Mouse (Mus musculus) kidney, adult 10 weeks (tissue): ENCODE results near the gene Zar1l. TPM values are rescaled to one million over a fixed set of nuclear protein-coding genes. Genes with fewer than 3 reads are reported as not detected.

Source experiments
- polyA plus RNA-seq: library from polyadenylated mRNA; stranded (reverse); fragments of 350-450 nt; fragmentation: Illumina TruSeq; extraction: RNeasy Lipid Tissue Mini Kit (QIAGEN cat#74804); gene quantifications from one replicate; pipeline ENCODE4 v1.2.3, GENCODE M21; 2014; ENCODE audit warnings: low read depth, low replicate concordance

Zar1l gene
- polyA plus RNA-seq: not detected

DNA sequence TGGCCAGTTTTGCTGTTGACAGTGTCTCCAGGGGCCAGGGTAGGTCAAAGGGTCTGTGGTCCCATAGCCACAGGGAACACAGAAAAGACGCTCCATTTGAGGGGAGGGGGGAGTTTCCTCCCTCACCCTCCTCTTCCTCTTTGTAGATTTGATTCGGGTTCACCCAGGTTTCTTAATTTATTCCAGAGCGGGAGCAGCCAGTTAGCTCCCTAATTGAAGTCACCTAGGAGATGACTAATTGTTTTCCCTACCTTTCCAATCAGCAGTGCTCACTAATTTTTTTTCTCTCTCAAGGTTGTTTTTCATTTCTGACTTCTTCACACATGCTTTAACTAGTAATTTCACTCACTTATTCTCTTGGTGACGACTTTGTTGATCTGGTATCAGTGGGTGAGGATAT is at the start of gene Zar1l:
TSS of gene Zar1l (minus strand) at position 101 of the 400 bp plus-strand sequence.

DNA sequence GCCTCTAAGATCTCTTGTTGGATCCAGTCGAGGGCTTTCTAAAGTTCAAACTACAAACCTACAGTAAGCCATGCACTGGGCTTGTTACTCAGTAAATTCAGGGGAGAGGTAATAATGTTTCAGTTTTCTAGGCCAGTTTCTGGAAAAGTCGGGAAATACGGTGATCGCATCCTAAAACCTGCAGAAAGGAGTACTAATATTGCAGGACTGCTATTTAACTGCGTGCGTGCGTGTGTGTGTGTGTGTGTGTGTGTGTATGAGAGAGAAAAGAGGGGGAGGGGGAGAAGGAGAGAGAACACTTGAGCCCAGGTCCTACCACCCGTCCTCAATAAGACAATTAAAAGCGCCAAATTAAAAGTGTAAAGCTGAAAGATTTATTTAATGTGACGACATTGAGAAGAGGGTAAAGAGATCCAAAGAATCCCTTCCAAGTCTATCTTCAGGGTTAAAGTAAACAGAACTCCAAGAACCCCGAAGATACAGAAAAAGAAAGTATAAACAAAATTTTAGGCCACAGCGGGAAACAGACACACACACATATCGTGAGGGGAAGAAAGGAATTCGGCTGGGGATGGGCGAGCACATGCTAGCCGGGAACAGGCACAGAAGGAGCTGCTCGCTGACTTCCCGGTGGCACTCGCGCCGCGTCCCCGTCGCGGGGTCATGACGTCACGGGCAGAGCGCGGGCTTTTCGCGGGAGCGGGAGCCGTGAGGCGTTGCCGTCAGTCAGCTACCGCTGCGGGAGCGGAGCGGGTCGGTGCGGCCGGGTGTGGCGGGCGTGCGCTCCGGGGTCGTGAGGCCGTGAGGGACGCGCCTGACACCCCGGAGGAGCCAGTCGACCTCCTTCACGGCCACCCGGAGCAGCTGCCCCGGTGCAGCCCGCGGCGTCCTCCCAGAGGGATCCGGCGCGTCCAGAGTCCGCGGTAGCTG is 4.2 kb upstream of the Zar1l start, which contains the start of gene Brca2:
TSS of gene Brca2 (plus strand) at position 694 of the 930 bp plus-strand sequence.

Other genes starting within 250 kb of the Zar1l start
- 2.4 TPM for gene Brca2, start 4.5 kb upstream of the Zar1l start, polyA plus RNA-seq
- 12.8 TPM for gene N4bp2l1, start 79.0 kb upstream of the Zar1l start, polyA plus RNA-seq
- 68.5 TPM for gene N4bp2l2, start 148.0 kb upstream of the Zar1l start, polyA plus RNA-seq
- 36.5 TPM for gene Pds5b, start 155.6 kb upstream of the Zar1l start, polyA plus RNA-seq